Mouse (Mus musculus): Measurements from ENCODE around the gene Aloxe3.
A peak's percentile ranks its signal among the peaks of the same experiment; 100 is the strongest.

The Aloxe3 gene

DNA sequence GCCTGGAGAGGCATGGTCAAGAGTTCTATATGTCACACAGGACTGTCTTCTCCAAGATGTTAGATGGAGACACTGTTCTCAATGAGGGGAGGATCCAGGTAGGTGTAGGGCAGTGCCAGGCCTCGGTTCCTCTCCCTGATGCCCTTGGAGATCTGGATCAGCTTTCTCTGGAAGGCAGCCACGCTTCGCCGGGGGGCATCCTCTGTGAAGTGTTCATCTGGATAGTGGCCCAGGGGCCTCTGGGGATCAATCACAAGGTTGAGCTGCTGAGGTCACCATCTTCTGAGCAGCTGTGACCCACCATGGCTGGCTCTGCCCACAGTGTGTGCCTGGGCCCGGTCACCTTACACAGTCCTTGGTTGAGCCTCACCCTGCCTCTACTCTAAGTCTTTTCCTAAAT, 59.3 kb downstream of the Aloxe3 start:
- DNase-seq = no peak

DNA sequence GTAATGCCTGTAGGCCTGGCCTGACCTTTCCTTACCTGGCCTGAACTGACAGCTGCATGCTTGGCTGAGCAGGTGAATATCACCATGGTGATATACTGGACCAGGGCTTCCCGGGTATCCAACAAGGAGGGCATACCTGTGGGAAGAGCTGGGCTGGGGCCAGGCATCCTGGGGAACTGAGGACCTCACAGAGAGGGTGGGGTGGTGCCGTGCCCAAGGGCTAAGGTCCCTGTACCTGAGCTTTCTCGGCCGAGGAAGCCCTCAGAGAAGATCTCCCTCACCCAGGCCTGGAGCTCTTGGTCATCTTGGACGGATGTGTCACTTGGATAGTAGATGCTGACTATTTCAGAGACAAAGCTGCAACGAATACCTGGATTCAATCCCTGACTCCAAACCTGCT, 60.2 kb downstream of the Aloxe3 start:
- DNase-seq = no peak

DNA sequence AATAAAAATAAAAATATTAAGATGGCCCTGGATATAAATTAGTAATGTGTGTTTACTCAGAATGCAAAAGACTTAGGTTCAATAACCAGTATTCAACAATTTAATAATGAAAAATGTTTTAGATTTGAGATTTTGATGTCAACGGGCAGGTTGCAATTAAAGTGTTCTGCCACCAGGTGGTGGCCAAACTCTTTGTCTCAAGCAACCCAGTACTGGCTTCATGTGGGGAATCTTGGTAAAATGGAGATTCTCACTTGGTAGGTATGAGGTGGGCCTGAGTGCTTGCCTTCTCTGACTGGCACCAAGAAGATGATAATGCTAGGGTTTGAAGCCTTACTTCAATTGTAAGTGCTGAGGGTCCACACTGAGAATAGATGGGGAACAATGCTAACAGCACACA, 67.1 kb downstream of the Aloxe3 start:
- peak; percentile 46 to 48 for DNase-seq

DNA sequence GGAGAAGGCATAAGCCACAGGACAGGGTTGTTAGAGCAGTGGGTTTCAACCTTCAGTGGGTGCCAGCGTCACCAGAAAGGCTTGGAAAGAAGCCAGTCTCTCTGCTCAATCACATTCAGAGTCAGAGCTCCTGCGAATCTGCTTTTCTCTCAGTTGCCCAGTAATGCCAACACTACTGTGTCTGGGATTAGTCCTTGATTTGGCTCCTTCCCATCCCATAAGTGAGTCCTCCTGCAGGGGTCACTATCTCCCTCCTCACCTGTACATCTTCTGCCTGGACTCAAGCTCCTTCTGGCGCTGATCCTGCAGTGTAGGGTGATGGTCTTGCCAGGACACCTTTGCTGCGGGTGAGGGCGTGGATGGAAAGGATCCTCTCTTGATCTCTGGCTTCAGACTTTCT, 71.1 kb downstream of the Aloxe3 start:
- peak in 1 of 2 experiments; percentile 7 for DNase-seq

DNA sequence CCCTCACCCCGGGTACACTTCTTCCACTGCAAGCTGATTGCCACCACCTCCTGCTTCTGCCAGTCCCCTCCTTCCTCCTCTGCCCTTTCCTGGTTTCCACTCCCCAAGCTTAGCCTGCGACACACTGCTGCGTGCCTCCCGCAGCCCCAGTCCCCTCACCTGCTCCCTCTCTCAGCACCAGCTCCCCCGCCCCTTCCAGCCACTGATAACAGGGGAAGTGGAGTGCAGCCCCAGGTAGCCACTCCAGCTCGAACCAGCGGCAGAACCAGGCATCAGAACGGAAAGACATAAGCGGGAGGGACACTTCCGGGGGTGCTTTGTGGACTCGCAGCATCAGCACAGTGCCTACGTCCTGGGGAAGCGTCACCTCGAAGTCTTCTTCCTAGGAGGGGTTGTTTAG, 71.5 kb downstream of the Aloxe3 start:
- DNase-seq = peak; percentile 9 to 20

DNA sequence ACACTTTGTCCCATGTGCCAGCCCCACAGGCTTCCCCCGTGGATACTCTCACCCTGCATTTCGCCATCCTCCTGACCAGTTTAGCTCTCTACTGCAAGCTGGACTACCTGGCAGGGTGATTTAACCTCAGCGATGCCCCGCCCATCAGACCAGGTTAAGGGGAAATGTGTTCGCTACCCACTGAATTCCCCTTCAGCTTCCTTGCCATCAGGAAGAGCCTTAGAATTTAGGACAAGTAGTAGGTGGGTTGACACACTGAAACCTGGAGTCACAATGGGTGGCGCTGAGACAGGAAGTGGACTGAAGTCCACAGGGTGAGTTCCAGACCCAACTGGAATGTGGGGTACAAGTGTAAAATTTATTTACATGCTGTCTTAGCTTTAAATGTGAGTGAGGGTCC, 72.0 kb downstream of the Aloxe3 start, which contains the start of gene Alox8:
Gene Alox8 (minus strand): TSS at position 101 of the 400 bp plus-strand sequence.
- DNase-seq = no peak

Measured in B cell, adult 2 months (primary cell).